Comparison of ENCODE assay signal across 30 mouse cellular contexts in genomic region chr19:58824316-58824715, GRCm38 (mm10). TPM values are rescaled to one million over a fixed set of nuclear protein-coding genes. Genes with fewer than 3 reads are reported as not detected.
DNase-seq lines count a peak whose midpoint lies in the region; ATAC-seq and TF ChIP-seq lines count a peak whose summit lies in the region.
"Had no signal": no experiment of that assay in that cellular context is flagged by ENCODE, and none has a peak within 500 bp of the region (broad histone marks: within the 10 kb centered on the region; RNA-seq: fewer than 3 reads in every experiment).

No protein-coding gene starts in this region.

- no peak for TF ChIP-seq EP300 in heart, postnatal 0 days (IDR thresholded peaks at IDR 0.05; ENCODE audit: low read depth)

- no peak for TF ChIP-seq CTCF in heart, postnatal 0 days (IDR thresholded peaks at IDR 0.05; ENCODE audit: low read depth)

- H3K27ac ChIP-seq in heart, embryonic 14.5 days (replicated peaks in 1 of 2; ENCODE audit: control insufficient read depth in 1 of 2, insufficient read depth in 1 of 2, low read depth in 2 of 2, low read length in 2 of 2): peak overlapping the region; percentile 42 to 98
- no peak overlapping the region for H3K27ac ChIP-seq in heart, embryonic 10.5 days
- peak overlapping the region; percentile 43; the same call in 1 of the 2 replicates for H3K27ac ChIP-seq in heart, postnatal 0 days (ENCODE audit: low read depth)
- H3K27ac ChIP-seq: embryonic facial prominence, embryonic 12.5 days; embryonic facial prominence, embryonic 15.5 days; gastrocnemius, adult 2 months; hindbrain, embryonic 12.5 days; hindbrain, embryonic 15.5 days had no signal

- 21% methylated on average over 1 of the region's 1 CpGs for whole genome bisulfite sequencing in heart, embryonic 14.5 days
- 36% methylated on average over 1 of the region's 1 CpGs for WGBS in heart, embryonic 10.5 days
- 34% methylated on average over 1 of the region's 1 CpGs for WGBS in heart, postnatal 0 days

- no peak overlapping the region for H3K4me3 ChIP-seq in heart, embryonic 14.5 days (ENCODE audit: control insufficient read depth in 1 of 2, insufficient read depth in 1 of 2, low read depth in 1 of 2, low read length in 2 of 2)
- H3K4me3 ChIP-seq in heart, embryonic 10.5 days: no peak overlapping the region
- no peak overlapping the region for H3K4me3 ChIP-seq in heart, postnatal 0 days (ENCODE audit: low read depth, low read length)
- H3K4me3 ChIP-seq: embryonic facial prominence, embryonic 12.5 days; embryonic facial prominence, embryonic 15.5 days; gastrocnemius, adult 2 months; hindbrain, embryonic 12.5 days; hindbrain, embryonic 15.5 days had no signal

- no peak for ATAC-seq in heart, embryonic 14.5 days (ENCODE audit: insufficient number of reproducible peaks, insufficient read depth, low FRiP score, low read depth)
- ATAC-seq in heart, postnatal 0 days (ENCODE audit: insufficient read depth, low read depth): no peak
- ATAC-seq: forebrain, embryonic 14.5 days; forebrain, postnatal 0 days; intestine, postnatal 0 days; Patski had no signal

- no peak overlapping the region for H3K9ac ChIP-seq in heart, embryonic 14.5 days (ENCODE audit: low read length)
- no peak overlapping the region for H3K9ac ChIP-seq in heart, postnatal 0 days (replicated peaks; ENCODE audit: low read depth, low read length)
- H3K9ac ChIP-seq: embryonic facial prominence, embryonic 12.5 days; embryonic facial prominence, embryonic 15.5 days; forebrain, postnatal 0 days; hindbrain, embryonic 12.5 days; hindbrain, embryonic 15.5 days had no signal

- DNase-seq in heart, embryonic 10.5 days (ENCODE audit: low spot score): no peak
- DNase-seq in heart, postnatal 0 days (ENCODE audit: low spot score): no peak
- no peak for DNase-seq in heart, adult 9 months (ENCODE audit: low spot score in 2 of 2)
- DNase-seq in NIH3T3 (ENCODE audit: low read depth): peak; percentile 26
- no peak for DNase-seq in thymus, postnatal 36 days
- DNase-seq: adrenal gland, adult 2 months; adrenal gland, postnatal 14 days; cerebellum, adult 11 months; cerebellum, adult 2 months; cerebellum, adult 9-11 months; cerebellum, postnatal 25 days; forebrain, postnatal 0 days; gastrocnemius, adult 2 months; gastrocnemius, postnatal 14 days; heart, adult 11 months; heart, postnatal 10 days; kidney, adult 2 months had no signal

- H3K27me3 ChIP-seq in heart, embryonic 14.5 days (ENCODE audit: control insufficient read depth, insufficient read depth, low read length): no peaks in the 10 kb centered on the region
- no peaks in the 10 kb centered on the region for H3K27me3 ChIP-seq in heart, embryonic 10.5 days (ENCODE audit: insufficient read depth, poor library complexity, severe bottlenecking)
- H3K27me3 ChIP-seq in heart, postnatal 0 days (ENCODE audit: control insufficient read depth, insufficient read depth, low read length): no peaks in the 10 kb centered on the region
- H3K27me3 ChIP-seq: embryonic facial prominence, embryonic 12.5 days; embryonic facial prominence, embryonic 15.5 days; hindbrain, embryonic 15.5 days had no signal

- no peak overlapping the region for H3K4me2 ChIP-seq in heart, embryonic 14.5 days (ENCODE audit: low read length)
- H3K4me2 ChIP-seq in heart, postnatal 0 days (ENCODE audit: low read depth, low read length): no peak overlapping the region
- H3K4me2 ChIP-seq: embryonic facial prominence, embryonic 12.5 days; embryonic facial prominence, embryonic 15.5 days; hindbrain, embryonic 12.5 days; hindbrain, embryonic 15.5 days had no signal

- H3K36me3 ChIP-seq in heart, embryonic 14.5 days (ENCODE audit: control insufficient read depth, insufficient read depth, low read length): no peaks in the 10 kb centered on the region
- peaks cover 18% of the 10 kb centered on the region; the same call in 1 of the 2 replicates for H3K36me3 ChIP-seq in heart, embryonic 10.5 days
- no peaks in the 10 kb centered on the region; the same call in 1 of the 2 replicates for H3K36me3 ChIP-seq in heart, postnatal 0 days (replicated peaks; ENCODE audit: control insufficient read depth, insufficient read depth, low read length)
- H3K36me3 ChIP-seq: embryonic facial prominence, embryonic 12.5 days; embryonic facial prominence, embryonic 15.5 days had no signal

- no peaks in the 10 kb centered on the region for H3K9me3 ChIP-seq in heart, embryonic 14.5 days (ENCODE audit: control insufficient read depth, low read length)
- no peaks in the 10 kb centered on the region for H3K9me3 ChIP-seq in heart, embryonic 10.5 days
- no peaks in the 10 kb centered on the region for H3K9me3 ChIP-seq in heart, postnatal 0 days (replicated peaks; ENCODE audit: control insufficient read depth, low read length)
- H3K9me3 ChIP-seq: embryonic facial prominence, embryonic 12.5 days; embryonic facial prominence, embryonic 15.5 days; hindbrain, embryonic 12.5 days; hindbrain, embryonic 15.5 days had no signal

- H3K4me1 ChIP-seq in heart, embryonic 14.5 days (ENCODE audit: control insufficient read depth in 2 of 2, insufficient read depth in 2 of 2, low read length in 2 of 2): peaks cover 22 to 33% of the 10 kb centered on the region in 2 experiments
- H3K4me1 ChIP-seq in heart, embryonic 10.5 days: peaks cover 25% of the 10 kb centered on the region
- H3K4me1 ChIP-seq in heart, postnatal 0 days (ENCODE audit: control insufficient read depth, insufficient read depth): peaks cover 19% of the 10 kb centered on the region
- H3K4me1 ChIP-seq: embryonic facial prominence, embryonic 12.5 days; embryonic facial prominence, embryonic 15.5 days had no signal

RNA-seq across cellular contexts. Expression of gene 1700019N19Rik, which starts 30.1 kb away (rescaled TPM):
- polyA plus RNA-seq in heart, embryonic 14.5 days (2014; fragmentation: Nextera tagmentation; extraction: Ambion mirVana): not detected in 2 replicates
- polyA plus RNA-seq in heart, embryonic 10.5 days (2016; fragmentation: Nextera tagmentation; extraction: Ambion mirVana): not detected in 2 replicates
- not detected in 2 replicates for total RNA-seq in heart, postnatal 0 days (2014; rRNA removed; ENCODE audit: low replicate concordance)
- not detected in 2 replicates for polyA plus RNA-seq in heart, postnatal 0 days (2015; fragmentation: Nextera tagmentation; extraction: Ambion mirVana)
- total RNA-seq: adrenal gland, postnatal 14 days; common myeloid progenitor, adult 5-6 weeks; forebrain, postnatal 0 days; gastrocnemius, adult 2 months; gastrocnemius, postnatal 14 days; gastrocnemius, postnatal 4 days; heart, postnatal 10 days; hematopoietic stem cell, adult 5-6 weeks had no signal
- polyA plus RNA-seq: adrenal gland, adult 2 months; cerebellum, adult 2 months; embryonic facial prominence, embryonic 15.5 days; forebrain, embryonic 11.5 days; forebrain, embryonic 14.5 days; forebrain, postnatal 0 days; hindbrain, embryonic 12.5 days; hindbrain, embryonic 15.5 days; intestine, embryonic 14.5 days; intestine, postnatal 0 days; Patski had no signal
